Mouse (Mus musculus) G1E (cell line): ENCODE measurements at regions not wholly inside any gene's neighbourhood (a gene's known extent, or its start where the extent isn't known, plus 50 kb on each side); places are given as distances from the start of the nearest gene placed in this dataset.

Experiments used
- ATAC-seq: 2 replicates; pipeline ENCODE4 v1.8.0; 2016; ENCODE audit warnings: mild to moderate bottlenecking; ENCODE audit not compliant: insufficient number of reproducible peaks, poor library complexity, low FRiP score, severe bottlenecking; ENCODE audit errors: extremely low read depth
- DNase-seq: peaks from one replicate; pipeline ENCODE4 v3.0.0; 2012; ENCODE audit warnings: low spot score
- H3K27me3 ChIP-seq: 2 replicates; pipeline ENCODE4 v1.6.1; 2012; ENCODE audit warnings: mild to moderate bottlenecking, low read length, inconsistent platforms; ENCODE audit not compliant: insufficient read depth
- H3K36me3 ChIP-seq: replicated peaks from 2 replicates; pipeline ENCODE3; 2012; ENCODE audit warnings: mild to moderate bottlenecking, inconsistent platforms
- H3K4me1 ChIP-seq: 2 replicates; pipeline ENCODE4 v1.6.1; 2012; ENCODE audit warnings: low read depth, low read length, inconsistent platforms, mixed read lengths; ENCODE audit not compliant: insufficient read depth
- H3K4me3 ChIP-seq: 2 replicates; pipeline ENCODE4 v1.5.1; 2012; ENCODE audit warnings: low read depth, mild to moderate bottlenecking, inconsistent platforms, low read length, moderate library complexity, mixed read lengths
- H3K9me3 ChIP-seq: replicated peaks from 2 replicates; pipeline ENCODE4 v1.6.1; 2012; ENCODE audit warnings: inconsistent platforms
- CTCF ChIP-seq: IDR thresholded peaks from 2 replicates; pipeline ENCODE4 v1.5.1; 2012; ENCODE audit warnings: low read depth, low read length, inconsistent platforms, mixed read lengths
- GATA1 ChIP-seq: IDR thresholded peaks from 2 replicates; pipeline ENCODE4 v1.6.1; 2012; ENCODE audit warnings: borderline replicate concordance, low read length, inconsistent platforms, mixed read lengths
- GATA2 ChIP-seq: IDR thresholded peaks from 2 replicates; pipeline ENCODE4 v1.6.1; 2012; ENCODE audit warnings: low read depth, low read length, inconsistent platforms, borderline replicate concordance
- POLR2AphosphoS5 ChIP-seq: IDR thresholded peaks from 2 replicates; pipeline ENCODE4 v1.6.1; 2012; ENCODE audit warnings: low read depth, low read length, inconsistent platforms; ENCODE audit not compliant: insufficient replicate concordance
- TAL1 ChIP-seq: conservative IDR thresholded peaks from 2 replicates; pipeline ENCODE4 v1.6.1; 2012; ENCODE audit warnings: low read depth, low read length, inconsistent platforms, mixed read lengths

GRCm38 (mm10) chr8:8867924-8868323 is 177.6 kb upstream of the Arglu1 start:
- DNase-seq (no peak), ATAC-seq (no peak)
- Histone ChIP-seq H3K36me3 (no peaks in the 10 kb centered on the region), H3K4me3 (no peak overlapping the region), H3K9me3 (no peaks in the 10 kb centered on the region), H3K27me3 (no peaks in the 10 kb centered on the region), H3K4me1 (no peaks in the 10 kb centered on the region)
- TF ChIP-seq TAL1, result no peak

GRCm38 (mm10) chr8:8867126-8867777 is 176.9 kb upstream of the Arglu1 start:
- no peak for TF ChIP-seq TAL1
- TF ChIP-seq POLR2AphosphoS5, result no peak
- TF ChIP-seq GATA2, result no peak
- TF ChIP-seq GATA1, result no peak
- TF ChIP-seq CTCF, result no peak
- H3K27me3 ChIP-seq, result no peaks in the 10 kb centered on the region
- H3K36me3 ChIP-seq, result no peaks in the 10 kb centered on the region
- no peak overlapping the region for H3K4me3 ChIP-seq
- ATAC-seq (no peak), DNase-seq (no peak)
- no peaks in the 10 kb centered on the region for H3K9me3 ChIP-seq
- no peaks in the 10 kb centered on the region for H3K4me1 ChIP-seq

GRCm38 (mm10) chr8:8862767-8863166 is 172.4 kb upstream of the Arglu1 start:
- H3K36me3 ChIP-seq, result no peaks in the 10 kb centered on the region
- no peak overlapping the region for H3K4me3 ChIP-seq
- DNase-seq, result no peak
- TF ChIP-seq POLR2AphosphoS5 (no peak), GATA2 (no peak), CTCF (no peak), TAL1 (no peak), GATA1 (no peak)
- 0 out of 2 replicates have a peak, but pooled peaks cover 3% of the 10 kb centered on the region for H3K27me3 ChIP-seq
- no peaks in the 10 kb centered on the region for H3K9me3 ChIP-seq
- no peak for ATAC-seq
- H3K4me1 ChIP-seq, result no peaks in the 10 kb centered on the region

- DNase-seq (no peak), ATAC-seq (no peak)
- Histone ChIP-seq H3K4me1 (no peaks in the 10 kb centered on the region), H3K27me3 (0 out of 2 replicates have a peak, but pooled peaks cover 3% of the 10 kb centered on the region), H3K4me3 (no peak overlapping the region), H3K36me3 (no peaks in the 10 kb centered on the region), H3K9me3 (no peaks in the 10 kb centered on the region)
- no peak for TF ChIP-seq GATA1
- no peak for TF ChIP-seq CTCF
Observed at GRCm38 (mm10) chr8:8861331-8861940, 171.1 kb upstream of the Arglu1 start.

GRCm38 (mm10) chr8:8858636-8859035 is 168.3 kb upstream of the Arglu1 start:
- ATAC-seq, result no peak
- H3K4me1 ChIP-seq, result no peaks in the 10 kb centered on the region
- H3K9me3 ChIP-seq, result no peaks in the 10 kb centered on the region
- H3K36me3 ChIP-seq, result no peaks in the 10 kb centered on the region
- H3K27me3 ChIP-seq, result 0 out of 2 replicates have a peak, but pooled peaks cover 3% of the 10 kb centered on the region
- H3K4me3 ChIP-seq, result no peak overlapping the region
- DNase-seq, result no peak
- TF ChIP-seq POLR2AphosphoS5 (no peak), GATA1 (no peak), CTCF (no peak), GATA2 (no peak), TAL1 (no peak)

GRCm38 (mm10) chr8:8852656-8853366 is 162.5 kb upstream of the Arglu1 start:
- H3K9me3 ChIP-seq, result no peaks in the 10 kb centered on the region
- TF ChIP-seq TAL1 (no peak), POLR2AphosphoS5 (no peak), CTCF (no peak), GATA1 (no peak), GATA2 (no peak)
- H3K4me1 ChIP-seq, result no peaks in the 10 kb centered on the region

More at GRCm38 (mm10) chr8:8852656-8853366, 162.5 kb upstream of the Arglu1 start:
- Histone ChIP-seq H3K27me3 (no peaks in the 10 kb centered on the region), H3K4me3 (no peak overlapping the region), H3K36me3 (no peaks in the 10 kb centered on the region)
- DNase-seq (no peak), ATAC-seq (no peak)
